Mouse (Mus musculus): Measurements from ENCODE around the gene Tbc1d14.

The Tbc1d14 gene

GRCm38 (mm10) chr5:36556906-36557305 lies 36.2 kb downstream of the Tbc1d14 start:
- in situ Hi-C loops (cut with MboI, MseI), result no loop called here

GRCm38 (mm10) chr5:36556289-36556688 lies 36.8 kb downstream of the Tbc1d14 start:
- in situ Hi-C loops (cut with MboI, MseI), result no loop called here

GRCm38 (mm10) chr5:36554496-36554895 lies 38.6 kb downstream of the Tbc1d14 start:
- in situ Hi-C loops (cut with MboI, MseI), result no loop called here

- in situ Hi-C loops (cut with MboI, MseI), result no loop called here
Measured at GRCm38 (mm10) chr5:36553886-36554285, 39.2 kb downstream of the Tbc1d14 start.

DNA sequence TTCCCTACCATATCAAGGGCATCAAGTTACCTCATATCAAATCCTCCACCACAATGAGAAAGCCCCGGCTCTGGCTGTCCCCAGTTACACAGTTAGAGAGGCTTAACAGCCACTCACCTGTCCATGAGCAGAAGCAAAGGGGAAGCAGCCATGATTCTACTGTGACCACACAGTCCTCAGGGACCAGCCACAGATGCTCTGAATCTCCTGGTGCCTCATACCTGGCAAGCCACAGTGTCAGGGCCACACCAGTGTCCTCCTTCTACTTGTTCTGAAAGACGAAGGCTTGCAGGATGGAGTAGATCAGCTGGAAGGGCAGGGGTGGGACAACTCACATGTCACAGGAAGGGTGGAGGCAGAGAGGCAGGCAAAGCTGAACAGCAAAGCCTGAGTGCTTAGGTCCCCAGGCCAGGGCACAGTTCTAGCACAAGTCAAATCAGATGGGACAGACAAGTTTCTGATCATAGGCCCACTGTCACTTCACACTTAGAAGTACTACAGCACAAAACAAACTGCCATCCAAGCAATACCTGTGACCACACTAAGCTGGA lies 39.9 kb downstream of the Tbc1d14 start:
- in situ Hi-C loops (cut with MboI, MseI), result no loop called here

DNA sequence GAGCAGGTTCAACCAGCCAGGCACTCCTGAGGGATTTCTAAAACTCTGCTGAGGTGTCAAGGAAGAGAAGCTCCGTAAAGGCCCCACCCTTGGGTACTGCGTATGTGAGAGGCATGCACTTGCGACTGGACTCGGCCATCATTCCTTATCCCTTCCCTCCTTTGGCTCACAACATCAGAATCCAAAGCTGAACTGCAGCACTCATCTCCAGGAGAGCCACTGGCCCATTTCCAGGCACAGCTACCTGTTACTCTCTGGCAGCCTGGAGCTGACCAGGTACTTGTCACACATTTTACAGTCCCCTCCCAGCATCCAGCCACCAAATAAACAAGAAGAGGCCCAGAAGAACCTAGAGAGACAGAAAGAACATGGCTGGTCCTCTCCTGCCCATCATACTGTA lies 40.7 kb downstream of the Tbc1d14 start:
- in situ Hi-C loops (cut with MboI, MseI), result no loop called here

DNA sequence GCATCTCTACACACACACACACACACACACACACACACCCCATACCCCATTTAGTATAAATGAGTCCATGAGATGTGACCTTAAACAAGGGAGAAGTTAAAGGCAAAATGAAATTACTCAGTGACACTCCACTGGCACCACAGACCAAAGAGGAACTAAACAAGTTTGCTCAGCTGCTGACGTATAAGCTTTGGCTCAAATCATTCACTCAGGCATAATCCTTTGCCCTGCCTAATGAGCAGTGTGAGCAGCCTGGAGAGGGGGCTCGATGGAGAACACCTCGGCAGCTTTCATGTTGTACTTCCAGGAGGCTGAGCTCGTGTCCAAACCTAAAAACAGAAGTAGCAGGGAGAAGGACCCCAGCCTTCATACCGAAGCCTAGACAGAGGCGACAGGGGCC lies 43.8 kb downstream of the Tbc1d14 start:
- in situ Hi-C loops (cut with MboI, MseI), result no loop called here

GRCm38 (mm10) chr5:36544765-36545164 lies 48.3 kb downstream of the Tbc1d14 start:
- in situ Hi-C loops (cut with MboI, MseI), result no loop called here

GRCm38 (mm10) chr5:36540928-36541327 lies 52.1 kb downstream of the Tbc1d14 start:
- in situ Hi-C loops (cut with MboI, MseI), result no loop called here

DNA sequence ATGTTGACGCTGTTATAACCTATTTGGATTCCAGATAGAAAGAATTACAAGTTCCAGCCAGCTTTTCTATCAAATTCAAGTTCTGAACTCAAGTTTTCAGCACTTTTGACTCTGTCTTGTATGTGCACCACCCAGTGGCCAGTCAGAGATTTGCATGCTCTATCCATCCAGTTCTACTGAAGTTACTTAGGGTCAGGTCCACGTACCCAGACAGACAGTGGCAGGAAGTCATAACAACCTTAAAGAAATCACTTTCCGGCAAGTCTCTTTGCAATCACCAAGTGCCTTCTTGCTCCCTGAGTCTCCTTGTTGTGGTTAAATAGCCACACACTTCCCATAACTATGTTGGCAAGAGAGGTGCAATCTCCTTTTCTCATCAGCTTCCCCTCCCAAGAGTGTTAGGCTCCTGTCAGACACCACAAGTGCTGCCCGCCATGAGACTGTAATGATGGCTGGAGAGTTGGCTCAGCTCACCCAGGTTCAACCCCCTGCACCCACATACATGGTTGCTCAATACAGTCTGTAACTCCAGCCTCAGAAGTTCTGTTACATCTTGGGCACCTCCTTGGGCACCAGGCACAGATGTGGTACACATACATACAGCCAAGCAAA lies 54.4 kb downstream of the Tbc1d14 start:
- in situ Hi-C loops (cut with MboI, MseI), result loop anchor here (10.0 kb wide), 1 partner anchor 1726 kb away; the partner anchor contains the start of gene Tmem128

- in situ Hi-C loops (cut with MboI, MseI), result loop anchor here (10.0 kb wide), 1 partner anchor 1728 kb away; the partner anchor contains the start of gene Tmem128
Measured at GRCm38 (mm10) chr5:36536424-36536823, 56.7 kb downstream of the Tbc1d14 start.

GRCm38 (mm10) chr5:36535438-36536176 lies 57.5 kb downstream of the Tbc1d14 start:
- in situ Hi-C loops (cut with MboI, MseI), result loop anchor here (10.0 kb wide), 1 partner anchor 1729 kb away; the partner anchor contains the start of gene Tmem128

- in situ Hi-C loops (cut with MboI, MseI), result loop anchor here (5.0 to 10.0 kb wide), 3 partner anchors 47 to 1730 kb away; partner anchors contain the start of gene Tmem128
Measured at GRCm38 (mm10) chr5:36534455-36535030, 58.5 kb downstream of the Tbc1d14 start.

GRCm38 (mm10) chr5:36530129-36530751 lies 62.8 kb downstream of the Tbc1d14 start:
- in situ Hi-C loops (cut with MboI, MseI), result loop anchor here (5.0 to 10.0 kb wide), 3 partner anchors 43 to 1735 kb away; partner anchors contain the start of gene Tmem128

DNA sequence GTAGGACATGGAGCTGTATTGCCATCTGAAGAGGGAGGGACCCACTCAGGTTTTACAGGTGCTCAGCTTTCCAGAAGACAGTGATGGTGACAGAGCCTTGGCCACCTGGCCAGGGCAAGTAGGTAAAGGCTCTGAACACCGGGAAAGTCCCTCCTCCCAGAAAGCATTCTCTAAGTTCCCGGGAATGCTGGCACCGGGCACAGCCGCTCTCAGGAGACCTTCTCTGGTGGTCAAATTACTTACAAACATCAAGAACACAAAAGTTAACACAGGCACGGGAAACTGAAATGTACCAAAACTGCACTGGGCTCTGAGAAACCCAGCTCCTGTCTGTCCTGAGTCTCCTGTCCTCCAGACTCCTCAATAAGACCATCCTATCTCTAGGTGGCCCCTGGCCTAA lies 63.4 kb downstream of the Tbc1d14 start:
- in situ Hi-C loops (cut with MboI, MseI), result loop anchor here (5.0 to 10.0 kb wide), 3 partner anchors 42 to 1735 kb away; partner anchors contain the start of gene Tmem128

- in situ Hi-C loops (cut with MboI, MseI), result no loop called here
Measured at GRCm38 (mm10) chr5:36526921-36527320, 66.2 kb downstream of the Tbc1d14 start.

GRCm38 (mm10) chr5:36526274-36526673 lies 66.8 kb downstream of the Tbc1d14 start:
- in situ Hi-C loops (cut with MboI, MseI), result no loop called here

DNA sequence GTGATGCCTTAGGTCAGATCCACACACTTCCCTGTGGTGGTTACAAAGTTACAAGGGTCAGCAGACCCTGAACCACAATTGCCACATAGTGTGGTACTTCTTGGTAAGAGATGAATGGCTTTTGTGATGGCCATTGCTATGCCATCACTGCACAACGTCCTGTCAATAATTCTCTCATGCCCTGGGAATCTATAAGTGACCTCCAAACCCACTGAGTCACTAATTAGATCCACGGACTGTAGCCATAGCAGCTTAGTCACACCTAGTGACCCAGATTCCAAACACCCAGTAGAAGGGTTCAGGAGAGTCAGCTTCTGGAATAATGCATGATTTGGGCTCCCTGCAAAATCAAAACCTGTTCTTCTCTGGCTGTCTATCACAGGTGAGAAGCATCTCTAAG lies 67.9 kb downstream of the Tbc1d14 start:
- in situ Hi-C loops (cut with MboI, MseI), result no loop called here

GRCm38 (mm10) chr5:36523219-36523703 lies 69.8 kb downstream of the Tbc1d14 start:
- in situ Hi-C loops (cut with MboI, MseI), result no loop called here

GRCm38 (mm10) chr5:36522782-36523181 lies 70.3 kb downstream of the Tbc1d14 start:
- in situ Hi-C loops (cut with MboI, MseI), result no loop called here

DNA sequence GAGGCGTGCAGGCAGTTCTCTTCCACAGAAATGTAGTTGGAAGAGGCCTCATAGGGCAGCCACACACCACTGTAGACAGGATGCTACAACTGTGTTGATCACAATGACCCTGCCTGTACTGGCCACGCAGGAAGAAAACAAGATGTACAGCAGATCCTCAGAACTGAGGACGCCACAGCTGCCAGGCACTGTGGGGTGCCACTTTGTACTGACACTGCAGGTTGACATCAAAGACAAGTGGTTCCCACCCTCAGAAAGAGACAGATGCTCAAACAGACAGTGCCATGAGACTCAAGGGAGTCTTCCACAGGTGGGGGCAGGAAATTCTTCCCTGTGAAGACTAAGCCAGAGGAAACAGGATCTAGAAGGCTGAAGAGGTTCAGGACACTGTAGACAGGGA lies 73.3 kb downstream of the Tbc1d14 start:
- in situ Hi-C loops (cut with MboI, MseI), result no loop called here
